Mouse (Mus musculus): Measurements from ENCODE around the gene Vwf.

- TF ChIP-seq CTCF (IDR thresholded peaks at IDR 0.05; ENCODE audit: insufficient read depth, low read depth, low read length) (no peak), POLR2A (IDR thresholded peaks at IDR 0.05; ENCODE audit: insufficient read depth, low read depth, low read length) (no peak)
Observed at GRCm38 (mm10) chr6:125711261-125711660, 164.7 kb downstream of the Vwf start.
